Comparison of ENCODE assay signal across 25 mouse cellular contexts in the genomic region with DNA sequence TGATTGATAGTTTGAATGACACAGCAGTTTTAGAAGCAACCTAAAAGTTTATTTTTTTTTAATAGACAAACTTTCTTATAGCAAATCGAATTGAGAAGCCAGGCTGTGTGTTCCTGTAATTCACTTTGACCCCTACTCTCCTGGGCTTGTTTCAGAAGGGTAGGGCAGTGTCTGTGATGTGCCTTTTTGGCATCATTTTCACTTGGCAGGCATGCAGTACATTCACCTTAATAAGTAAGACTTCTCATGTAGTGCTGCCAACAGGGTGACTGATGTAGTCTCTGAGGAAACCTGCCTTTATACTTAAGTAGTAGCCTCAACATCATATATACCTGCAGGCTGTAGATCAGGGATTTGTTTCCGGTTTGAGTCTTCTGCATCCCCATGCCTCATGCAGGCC. TPM values are rescaled to one million over a fixed set of nuclear protein-coding genes. Genes with fewer than 3 reads are reported as not detected.
DNase-seq lines count a peak whose midpoint lies in the region; ATAC-seq and TF ChIP-seq lines count a peak whose summit lies in the region.
"Had no signal": no experiment of that assay in that cellular context is flagged by ENCODE, and none has a peak within 500 bp of the region (broad histone marks: within the 10 kb centered on the region; RNA-seq: fewer than 3 reads in every experiment).

No protein-coding gene starts in this region.

- DNase-seq in hindbrain, postnatal 0 days (ENCODE audit: low spot score), result no peak
- no peak for DNase-seq in kidney, postnatal 4 days
- DNase-seq in Muller cell, postnatal 12 days (ENCODE audit: inconsistent ontology term), result peak; percentile 27
- peak; percentile 32 for DNase-seq in induced T-regulatory cell, adult 2 months (ENCODE audit: low read depth)
- DNase-seq in gastrocnemius, adult 2 months, result no peak
- DNase-seq: adrenal gland, postnatal 10 days; B cell, adult 2 months; cerebellum, adult 8-10 months; gastrocnemius, postnatal 36 days; heart, adult 18-20 months; heart, postnatal 4 days; lung, postnatal 14 days; thymus, adult 2 months; thymus, postnatal 36 days had no signal

- peaks cover 37% of the 10 kb centered on the region for H3K4me1 ChIP-seq in hindbrain, embryonic 15.5 days (replicated peaks)
- 0 out of 2 replicates have a peak, but pooled peaks cover 5% of the 10 kb centered on the region for H3K4me1 ChIP-seq in hindbrain, postnatal 0 days (ENCODE audit: insufficient read depth, low read length)
- peaks cover 64% of the 10 kb centered on the region for H3K4me1 ChIP-seq in kidney, embryonic 15.5 days

- H3K27me3 ChIP-seq in hindbrain, embryonic 15.5 days, result no peaks in the 10 kb centered on the region
- no peaks in the 10 kb centered on the region for H3K27me3 ChIP-seq in hindbrain, postnatal 0 days (ENCODE audit: insufficient read depth, low read length)
- H3K27me3 ChIP-seq in kidney, embryonic 15.5 days, result no peaks in the 10 kb centered on the region
- H3K27me3 ChIP-seq: heart, embryonic 12.5 days; limb, embryonic 12.5 days; liver, embryonic 15.5 days; midbrain, embryonic 15.5 days; neural tube, embryonic 12.5 days had no signal

- peak overlapping the region; percentile 54; the same call in 1 of the 2 replicates for H3K27ac ChIP-seq in hindbrain, embryonic 15.5 days (replicated peaks)
- no peak overlapping the region for H3K27ac ChIP-seq in hindbrain, postnatal 0 days
- 0 out of 2 replicates have a peak overlapping the region, but pooled peaks have one; percentile 9 for H3K27ac ChIP-seq in kidney, embryonic 15.5 days
- H3K27ac ChIP-seq in gastrocnemius, adult 2 months, result no peak overlapping the region
- H3K27ac ChIP-seq: liver, embryonic 15.5 days; midbrain, embryonic 15.5 days; neural tube, embryonic 12.5 days had no signal

- no peaks in the 10 kb centered on the region for H3K36me3 ChIP-seq in hindbrain, embryonic 15.5 days
- H3K36me3 ChIP-seq in hindbrain, postnatal 0 days (ENCODE audit: insufficient read depth, low read length), result no peaks in the 10 kb centered on the region
- no peaks in the 10 kb centered on the region for H3K36me3 ChIP-seq in kidney, embryonic 15.5 days
- H3K36me3 ChIP-seq: heart, embryonic 12.5 days; limb, embryonic 12.5 days; liver, embryonic 15.5 days; midbrain, embryonic 15.5 days; neural tube, embryonic 12.5 days had no signal

- 78% methylated on average over 2 of the region's 2 CpGs for WGBS in hindbrain, embryonic 15.5 days
- 70% methylated on average over 2 of the region's 2 CpGs for WGBS in hindbrain, postnatal 0 days
- 81% methylated on average over 2 of the region's 2 CpGs for WGBS in kidney, embryonic 15.5 days

- intact Hi-C loops in gastrocnemius, adult 2 months (cut with DNase I), result no loop called here

- TF ChIP-seq CTCF in hindbrain, postnatal 0 days (IDR thresholded peaks at IDR 0.05; ENCODE audit: low read depth), result no peak
- TF ChIP-seq CTCF in gastrocnemius, adult 2 months (IDR thresholded peaks at IDR 0.05), result no peak

- no peaks in the 10 kb centered on the region for H3K9me3 ChIP-seq in hindbrain, embryonic 15.5 days
- H3K9me3 ChIP-seq in hindbrain, postnatal 0 days (ENCODE audit: low read length), result no peaks in the 10 kb centered on the region
- no peaks in the 10 kb centered on the region for H3K9me3 ChIP-seq in kidney, embryonic 15.5 days (replicated peaks)
- H3K9me3 ChIP-seq: heart, embryonic 12.5 days; limb, embryonic 12.5 days; liver, embryonic 15.5 days; midbrain, embryonic 15.5 days; neural tube, embryonic 12.5 days had no signal

- H3K9ac ChIP-seq in hindbrain, embryonic 15.5 days, result no peak overlapping the region
- no peak overlapping the region for H3K9ac ChIP-seq in hindbrain, postnatal 0 days (replicated peaks; ENCODE audit: low read length)
- no peak overlapping the region for H3K9ac ChIP-seq in kidney, embryonic 15.5 days
- H3K9ac ChIP-seq: heart, embryonic 12.5 days; limb, embryonic 12.5 days; liver, embryonic 15.5 days; lung, embryonic 14.5 days; midbrain, embryonic 15.5 days; neural tube, embryonic 12.5 days had no signal

- ATAC-seq in hindbrain, embryonic 15.5 days (ENCODE audit: low FRiP score, low read depth), result no peak
- no peak for ATAC-seq in hindbrain, postnatal 0 days
- ATAC-seq in kidney, embryonic 15.5 days (replicated peaks; ENCODE audit: low FRiP score), result no peak
- ATAC-seq: hindbrain, embryonic 16.5 days; intestine, embryonic 16.5 days had no signal

- H3K4me2 ChIP-seq in hindbrain, embryonic 15.5 days, result no peak overlapping the region
- no peak overlapping the region for H3K4me2 ChIP-seq in hindbrain, postnatal 0 days (ENCODE audit: low read depth, low read length)
- H3K4me2 ChIP-seq in kidney, embryonic 15.5 days, result no peak overlapping the region
- H3K4me2 ChIP-seq: heart, embryonic 12.5 days; limb, embryonic 12.5 days; liver, embryonic 15.5 days; lung, embryonic 14.5 days; midbrain, embryonic 15.5 days; neural tube, embryonic 12.5 days had no signal

- H3K4me3 ChIP-seq in hindbrain, embryonic 15.5 days, result no peak overlapping the region
- H3K4me3 ChIP-seq in hindbrain, postnatal 0 days (ENCODE audit: low read length), result no peak overlapping the region
- H3K4me3 ChIP-seq in kidney, embryonic 15.5 days (replicated peaks), result no peak overlapping the region
- H3K4me3 ChIP-seq in gastrocnemius, adult 2 months, result no peak overlapping the region
- H3K4me3 ChIP-seq: erythroblast, embryonic 14.5 days; heart, embryonic 12.5 days; limb, embryonic 12.5 days; liver, embryonic 15.5 days; midbrain, embryonic 15.5 days; neural tube, embryonic 12.5 days had no signal

RNA-seq across cellular contexts. Expression of a gene that starts 58.9 kb away (rescaled TPM):
- polyA plus RNA-seq in hindbrain, embryonic 15.5 days (2015; fragmentation: Nextera tagmentation; extraction: Ambion mirVana), result 34.1 and 38.0 TPM in 2 replicates
- total RNA-seq in hindbrain, postnatal 0 days (2014; rRNA removed), result 65.1 and 65.6 TPM in 2 replicates
- 28.9 and 32.2 TPM in 2 replicates for polyA plus RNA-seq in hindbrain, postnatal 0 days (2015; fragmentation: Nextera tagmentation; extraction: Ambion mirVana)
- 46.0 and 48.3 TPM in 2 replicates for polyA plus RNA-seq in kidney, embryonic 15.5 days (2015; fragmentation: Nextera tagmentation; extraction: Ambion mirVana)
- 10 to 100 TPM; 18.0 to 18.6 TPM for total RNA-seq in gastrocnemius, adult 2 months (2021)

Comparison
In these comparisons a context has a peak if more than half of its experiments do, and no peak if none do; other contexts are left out.
1. H3K27ac ChIP-seq: peak in hindbrain, embryonic 15.5 days (single experiment) and kidney, embryonic 15.5 days (single experiment); none in hindbrain, postnatal 0 days (single experiment) and gastrocnemius, adult 2 months (single experiment).
2. DNase-seq: peak in Muller cell, postnatal 12 days (single experiment) and induced T-regulatory cell, adult 2 months (single experiment); none in hindbrain, postnatal 0 days (single experiment), kidney, postnatal 4 days (0 of 2) and gastrocnemius, adult 2 months (single experiment).